Mouse (Mus musculus) T-helper 17 cell (primary cell): ENCODE measurements at regions not wholly inside any gene's neighbourhood (a gene's known extent, or its start where the extent isn't known, plus 50 kb on each side); places are given as distances from the start of the nearest gene placed in this dataset.

ENCODE experiments used
- in situ Hi-C, 2 experiments: fragments of 300-600 bp; cut with MboI, MseI; formaldehyde crosslinking; loops; 1 replicate in 1 of 2; 2 replicates in 1 of 2; pipeline ENCODE4 v1.15.1; 2025; ENCODE audit warnings: high pct_unique_total_duplicates in 2 of 2

DNA sequence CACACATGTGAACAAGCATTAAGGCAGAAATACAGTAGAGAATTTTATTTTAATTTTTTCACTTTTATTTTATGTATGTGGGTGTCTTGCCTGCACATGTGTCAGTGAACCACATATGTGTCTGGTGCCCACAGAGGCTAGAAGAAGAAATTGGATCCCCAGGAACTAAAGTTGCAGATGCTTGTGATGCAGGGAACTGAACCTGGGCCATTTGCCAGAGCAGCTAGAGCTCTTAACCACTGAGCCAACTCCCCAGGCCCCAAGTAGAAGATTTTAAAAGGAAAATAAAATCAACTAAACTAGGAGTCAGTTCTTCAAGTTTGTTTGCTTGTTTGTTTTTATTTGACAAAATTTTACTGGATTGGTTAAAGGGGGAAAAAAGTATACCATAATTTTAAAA lies 185.5 kb upstream of the Kdm8 start:
- in situ Hi-C loops: no loop called here

DNA sequence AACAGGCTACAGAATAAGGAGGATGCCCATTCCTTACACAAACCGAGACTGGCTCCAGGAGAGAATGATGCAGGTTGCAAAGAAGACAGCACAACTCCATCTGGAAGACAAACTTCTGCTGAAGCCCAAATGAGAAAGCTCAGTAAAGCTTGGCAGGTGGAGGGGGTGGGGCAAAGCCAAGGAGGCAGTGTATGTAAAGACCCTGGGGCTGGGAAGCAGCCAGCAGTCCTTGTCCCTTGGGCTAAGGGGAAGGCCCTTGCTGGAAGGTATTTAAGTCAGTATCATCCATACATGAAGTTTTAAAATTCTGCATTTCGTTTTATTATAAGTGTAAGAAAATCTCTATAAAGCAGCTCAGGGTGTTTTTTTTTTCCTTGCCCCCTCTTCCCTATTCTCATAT lies 182.3 kb upstream of the Kdm8 start:
- in situ Hi-C loops: no loop called here

DNA sequence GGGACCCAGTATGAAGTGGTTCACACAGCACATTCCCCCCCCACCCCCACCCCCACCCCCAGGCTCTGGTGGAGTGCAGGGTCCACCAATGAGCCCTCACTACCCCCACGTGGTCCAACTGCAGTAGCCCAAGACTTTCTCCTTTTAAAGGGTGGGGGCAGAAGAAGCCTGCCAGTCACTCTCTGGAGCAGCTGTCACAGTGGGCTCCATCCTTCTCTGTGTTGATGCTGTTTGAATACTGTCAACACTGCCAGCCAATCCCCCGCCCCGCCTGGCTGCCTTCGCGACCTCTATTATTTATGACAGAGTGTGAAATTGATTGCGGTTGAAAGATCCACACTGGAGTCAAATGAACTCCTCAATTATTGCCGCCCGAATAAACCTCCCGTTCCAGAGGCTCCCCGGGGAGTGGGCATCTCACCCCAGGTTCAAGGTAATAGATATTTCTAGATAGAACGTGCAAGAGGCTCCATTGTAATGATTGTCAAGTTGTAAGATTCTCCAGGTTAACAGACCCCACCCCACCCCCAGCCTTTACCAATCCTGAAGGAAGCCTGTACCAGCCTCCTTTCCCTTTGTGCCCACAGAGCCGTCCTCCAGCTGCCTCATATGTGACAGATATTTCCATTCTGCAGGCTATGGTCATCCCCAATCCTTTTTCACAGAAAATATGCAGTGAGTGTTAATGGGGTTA lies 181.7 kb upstream of the Kdm8 start:
- in situ Hi-C loops: no loop called here

DNA sequence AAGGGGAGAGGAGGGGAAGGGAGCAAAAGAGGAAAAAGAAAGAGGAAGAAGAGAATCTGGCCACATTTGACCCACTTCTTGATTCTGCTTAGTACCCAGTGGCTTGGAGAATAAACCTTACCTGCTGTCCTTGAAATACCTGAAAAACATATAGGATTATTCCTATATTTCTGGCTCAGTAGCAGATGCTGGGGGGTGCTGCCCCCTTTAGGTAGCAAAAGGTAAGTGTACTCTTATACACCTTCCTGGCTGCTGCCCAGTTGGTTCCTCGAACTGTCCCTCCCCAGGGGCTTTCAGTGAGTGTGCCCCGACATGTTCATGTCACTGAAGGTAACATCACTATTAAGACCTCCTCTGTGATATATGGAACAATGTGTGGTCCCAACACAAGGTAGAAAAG lies 180.7 kb upstream of the Kdm8 start:
- in situ Hi-C loops: no loop called here

DNA sequence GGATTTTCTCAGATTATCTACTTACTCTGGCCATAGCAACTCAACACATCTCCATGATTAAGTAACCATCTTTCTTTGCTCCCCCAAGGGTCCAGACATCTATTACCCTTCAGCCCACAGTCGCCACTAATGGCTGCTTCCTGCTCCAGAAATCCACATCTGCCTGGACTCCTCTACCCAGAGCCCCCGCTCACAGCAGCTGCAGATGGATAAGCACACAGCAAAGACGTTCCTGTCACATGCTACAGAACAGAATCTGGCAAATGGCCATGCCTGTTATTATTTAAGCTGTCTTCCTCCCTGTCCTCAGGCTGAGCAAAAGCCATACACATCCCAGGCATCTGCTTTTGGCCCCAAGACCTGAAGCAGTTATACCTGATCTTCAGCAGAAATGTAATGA lies 173.8 kb upstream of the Kdm8 start:
- in situ Hi-C loops: no loop called here

DNA sequence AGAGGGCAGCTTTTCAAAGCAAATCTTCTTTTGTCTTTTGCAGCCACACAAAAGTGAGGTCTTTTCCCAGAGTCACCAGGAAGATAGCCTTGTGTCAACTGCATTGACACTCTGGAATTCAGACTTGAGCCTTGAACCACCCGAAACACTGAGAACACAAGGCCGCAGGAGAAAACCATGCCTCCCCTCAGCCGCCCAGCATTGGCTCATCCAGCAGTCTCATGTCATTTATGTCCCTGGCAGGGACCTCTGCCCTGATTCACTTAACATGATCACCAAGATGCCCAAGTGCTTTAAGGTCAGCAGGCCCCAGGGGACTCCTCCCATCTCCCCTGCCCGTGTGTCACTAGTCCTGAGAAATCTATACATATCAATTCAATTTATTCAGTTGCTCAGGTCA lies 173.1 kb upstream of the Kdm8 start:
- in situ Hi-C loops: no loop called here

DNA sequence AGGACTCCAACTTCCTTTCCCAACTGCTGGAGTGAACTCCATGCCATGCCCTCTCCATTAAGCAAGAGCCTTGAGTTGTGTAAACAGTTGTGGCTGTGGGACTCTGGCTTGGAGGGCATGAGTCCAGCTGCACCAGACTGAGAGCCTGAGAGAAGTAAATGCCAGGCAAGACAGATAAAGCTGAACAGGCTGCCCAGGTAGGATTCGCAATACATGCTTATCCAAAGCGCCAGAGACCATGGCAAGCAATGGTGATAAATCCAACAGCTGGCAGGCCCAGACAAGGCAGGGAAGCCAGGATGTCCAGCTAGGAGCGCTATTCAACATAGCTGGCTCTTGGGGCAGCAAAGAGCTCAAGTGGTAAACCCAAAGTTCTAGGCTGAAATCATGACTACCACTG lies 163.1 kb upstream of the Kdm8 start:
- in situ Hi-C loops: no loop called here

DNA sequence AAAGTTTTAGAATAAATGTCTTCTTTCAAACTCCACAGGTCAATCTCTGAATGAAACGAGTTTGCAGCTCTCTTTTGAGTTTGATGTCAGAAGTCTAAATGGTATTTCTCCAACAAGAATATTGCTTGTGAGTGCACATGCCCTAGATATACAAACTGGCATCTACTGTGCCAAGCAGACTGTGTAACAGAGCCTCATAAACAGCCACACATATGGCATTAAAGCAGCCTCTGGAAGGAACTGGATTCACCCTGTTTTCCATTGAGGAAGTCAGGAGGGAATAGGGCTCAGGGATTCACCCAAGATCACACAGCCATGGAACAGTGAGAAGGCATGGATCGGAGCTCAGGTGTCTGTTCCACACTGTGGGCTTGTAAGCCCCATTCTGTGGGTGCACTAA lies 149.2 kb upstream of the Kdm8 start:
- in situ Hi-C loops: no loop called here

DNA sequence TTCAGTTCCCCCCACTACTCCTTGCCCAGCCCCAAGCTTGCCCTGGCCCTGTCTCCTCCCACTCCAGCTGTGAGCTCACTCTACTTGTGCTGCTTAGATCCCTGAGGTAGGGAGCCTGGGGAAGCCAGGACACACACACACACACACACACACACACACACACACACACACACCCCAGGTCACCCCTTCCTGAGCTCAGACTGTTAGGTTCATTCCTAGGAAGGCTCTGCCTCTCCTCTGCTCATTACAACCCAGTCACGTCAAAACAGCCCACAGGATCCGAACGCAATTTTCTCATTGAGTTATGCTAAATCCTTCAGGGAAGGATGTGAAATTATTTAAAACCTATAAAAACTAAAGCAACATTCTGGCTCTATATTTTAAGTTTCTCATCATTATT lies 136.0 kb upstream of the Kdm8 start:
- in situ Hi-C loops: no loop called here

DNA sequence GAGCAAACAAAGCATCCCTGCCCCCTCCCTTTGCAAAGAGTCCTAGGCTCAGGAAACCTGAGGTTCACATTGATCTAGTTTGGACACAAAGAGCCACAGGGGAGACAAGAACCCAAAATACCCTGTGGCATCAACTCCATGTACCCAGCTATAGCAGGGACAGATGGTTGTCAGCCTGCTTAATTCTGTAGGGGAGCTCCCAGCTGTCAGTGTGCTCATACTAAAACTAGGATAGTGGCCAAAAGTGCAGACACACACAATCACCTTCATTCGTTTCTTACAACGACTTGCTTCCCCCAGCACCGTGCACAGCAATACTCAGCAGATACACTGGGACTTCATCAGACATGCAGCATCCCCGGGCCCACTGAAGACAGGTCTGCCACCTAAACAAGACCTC lies 133.5 kb upstream of the Kdm8 start:
- in situ Hi-C loops: no loop called here

DNA sequence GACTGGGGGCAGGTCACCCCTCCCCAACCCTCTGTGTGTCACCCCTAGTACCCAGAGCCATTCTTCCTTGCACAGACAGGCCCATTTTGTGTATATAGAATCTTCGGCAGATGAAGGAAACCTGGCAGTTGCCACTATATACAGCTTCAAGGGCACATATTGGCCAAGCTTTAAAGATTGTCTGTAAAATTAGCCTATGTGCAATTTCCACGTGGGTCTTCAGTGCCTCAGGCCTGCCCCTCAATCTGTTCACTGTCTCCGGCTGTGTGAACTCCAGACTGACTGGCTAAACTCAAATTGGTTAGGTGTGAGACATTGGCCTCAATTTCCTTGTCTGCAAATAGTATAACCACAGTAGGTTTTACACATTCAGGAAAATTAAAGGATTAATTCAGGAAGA lies 130.9 kb upstream of the Kdm8 start:
- in situ Hi-C loops: no loop called here

DNA sequence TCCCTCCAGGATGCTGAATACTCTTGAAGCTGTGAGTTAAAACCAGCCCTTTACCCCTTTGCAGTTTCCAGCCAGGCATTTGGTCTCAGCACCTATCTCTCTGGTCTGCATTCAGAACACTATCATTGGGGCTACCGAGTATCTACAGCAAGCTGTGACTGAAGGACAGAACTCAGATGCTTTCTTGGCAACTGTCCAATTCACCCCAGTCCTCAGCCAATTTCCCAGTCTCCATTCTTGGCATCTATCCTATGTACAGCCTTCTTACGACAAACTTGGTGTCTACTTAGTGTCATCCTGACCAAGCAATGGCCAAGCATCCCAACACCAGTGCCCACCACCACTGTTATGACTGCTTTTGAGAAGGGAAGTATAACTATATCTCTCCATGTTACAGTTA lies 109.7 kb upstream of the Kdm8 start:
- in situ Hi-C loops: no loop called here

DNA sequence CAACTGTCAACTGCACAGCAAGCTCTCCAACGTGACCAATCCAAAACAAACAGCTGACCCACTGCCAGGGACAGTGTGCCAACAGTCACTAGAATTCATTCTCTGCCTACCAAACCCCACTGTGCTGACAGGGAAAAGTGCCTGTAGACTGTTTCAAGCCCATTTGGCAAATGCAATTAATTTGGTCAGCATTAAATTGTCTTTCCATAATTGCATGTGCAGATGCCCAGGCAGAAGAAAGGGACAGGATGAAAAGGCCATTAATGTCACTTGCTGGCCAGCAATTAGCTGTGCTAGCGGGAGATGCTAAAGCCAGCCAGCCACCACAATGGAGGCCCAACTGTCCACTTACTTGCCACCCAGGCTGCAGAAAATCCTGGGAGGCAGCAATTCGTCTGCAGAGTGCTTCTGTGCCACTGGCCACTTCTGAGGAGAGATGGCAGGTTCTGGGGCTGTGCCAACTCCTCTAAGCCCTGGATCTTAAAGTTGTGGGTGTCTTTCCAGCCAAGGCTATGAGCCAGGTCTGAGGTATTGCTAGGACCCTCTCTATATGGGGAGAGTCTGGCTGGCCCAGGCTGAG lies 108.8 kb upstream of the Kdm8 start:
- in situ Hi-C loops: no loop called here

DNA sequence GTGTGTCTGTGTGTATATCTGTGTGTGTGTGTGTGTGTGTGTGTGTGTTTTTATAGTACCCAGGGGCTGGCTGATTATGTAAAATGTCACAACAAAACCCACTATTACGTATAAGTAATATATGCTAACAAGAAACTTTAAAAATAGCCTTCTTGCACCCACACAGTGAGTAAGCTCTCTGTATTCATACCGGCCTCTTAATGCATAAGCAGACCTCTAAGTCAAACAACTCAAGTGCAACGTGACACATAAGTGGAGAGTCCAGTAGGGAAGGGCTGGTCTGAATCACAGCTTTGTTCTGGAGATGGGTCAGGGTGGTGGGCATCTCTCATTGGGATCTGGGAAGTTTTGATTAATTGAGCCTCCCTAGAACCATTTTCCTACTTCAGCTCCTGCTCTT lies 107.7 kb upstream of the Kdm8 start:
- in situ Hi-C loops: no loop called here

DNA sequence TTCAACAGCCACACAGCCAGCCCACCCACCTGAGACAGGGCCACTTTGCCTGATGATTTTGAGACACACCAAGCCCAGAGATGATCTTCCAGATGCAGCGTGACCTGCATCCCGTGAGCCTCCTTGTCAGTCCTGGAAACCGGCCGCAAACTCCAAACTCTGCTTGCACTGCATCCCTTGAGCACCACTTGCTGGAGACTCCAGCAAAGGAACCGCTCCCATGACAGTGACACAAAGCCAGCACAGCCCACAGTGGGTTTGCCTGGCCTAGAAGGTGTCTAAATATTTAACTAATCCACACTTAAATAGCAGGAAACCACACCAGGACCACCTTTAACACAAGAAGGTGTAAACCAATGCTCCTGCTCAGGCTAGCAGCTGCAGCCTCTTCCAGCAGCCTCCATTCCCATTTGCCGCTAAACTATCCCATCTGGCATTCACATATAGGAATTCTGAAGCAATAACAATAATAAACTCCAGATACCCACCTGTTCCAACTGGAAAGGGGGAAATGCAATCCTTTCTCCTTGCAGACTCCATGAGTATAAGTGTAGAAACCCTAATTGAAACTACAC lies 106.2 kb upstream of the Kdm8 start:
- in situ Hi-C loops: no loop called here

DNA sequence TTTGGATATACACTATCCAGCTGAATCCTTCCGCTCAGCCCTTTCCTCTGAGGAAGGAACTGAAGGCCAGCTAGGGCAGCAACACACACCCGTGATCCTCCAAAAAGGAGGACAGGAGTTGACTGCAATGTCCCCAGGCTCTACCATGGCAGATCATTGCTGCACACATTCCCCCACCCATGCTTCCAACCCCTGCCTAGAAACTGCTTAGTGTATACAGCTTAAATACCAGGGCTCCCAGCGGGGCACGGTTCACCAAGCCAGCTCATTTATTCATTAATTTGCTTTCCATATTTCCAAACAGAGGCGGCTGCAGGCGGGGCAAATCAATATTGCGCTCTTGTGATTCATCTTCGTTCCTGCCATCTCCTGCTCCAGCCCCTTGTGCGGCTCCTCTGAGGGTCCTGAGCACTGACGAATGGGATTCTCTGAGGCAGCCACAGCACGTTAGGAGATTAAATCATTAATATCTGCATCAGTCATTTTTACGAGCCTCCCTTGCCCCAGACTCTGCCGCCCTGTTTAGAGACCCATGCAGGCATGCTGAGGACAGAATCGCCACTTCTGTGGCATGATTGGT lies 104.1 kb upstream of the Kdm8 start:
- in situ Hi-C loops: loop anchor here (10.0 kb wide), 2 partner anchors 1356 to 1616 kb away; partner anchors contain the start of gene Hs3st4 (in 1 of the 2)

DNA sequence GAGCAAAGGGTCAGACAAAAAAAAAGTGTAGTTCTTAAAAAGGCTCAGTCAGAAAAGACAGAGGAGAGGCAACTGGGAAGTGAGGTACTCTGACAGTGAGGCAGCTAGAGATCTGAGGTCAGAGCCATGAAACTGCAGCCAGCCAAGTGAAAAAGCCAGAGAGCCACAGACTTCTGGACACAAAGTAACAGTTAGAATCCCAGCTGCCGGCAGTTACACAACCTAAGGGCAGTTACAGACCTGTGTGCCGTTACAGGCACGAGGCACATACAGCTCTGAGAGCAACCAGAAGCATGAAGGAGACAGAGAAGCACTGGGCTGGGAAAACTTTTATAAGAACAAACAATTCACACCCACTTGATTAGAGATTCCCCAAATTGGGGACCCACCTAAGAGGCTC lies 94.9 kb upstream of the Kdm8 start:
- in situ Hi-C loops: loop anchor here (10.0 kb wide), 2 partner anchors 1365 to 1625 kb away; partner anchors contain the start of gene Hs3st4 (in 1 of the 2)

DNA sequence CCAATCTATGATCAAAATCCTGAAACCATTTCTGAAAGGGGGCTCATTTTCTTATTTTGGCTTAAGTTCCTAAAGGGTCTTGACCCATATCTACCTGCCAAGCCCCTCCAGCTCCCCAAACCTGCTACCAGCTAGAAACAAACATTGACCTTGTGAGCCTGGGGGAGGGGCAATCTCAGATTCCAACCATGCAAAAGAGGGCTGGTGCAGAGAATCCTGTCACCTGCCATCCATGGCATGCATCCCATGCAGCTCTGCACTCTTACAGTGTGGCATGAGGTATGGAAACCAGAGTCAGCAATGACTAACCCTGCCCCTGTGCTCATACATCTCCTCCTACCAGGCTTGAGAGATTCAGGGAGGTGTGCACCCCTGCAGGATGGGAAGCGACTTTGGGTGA lies 90.3 kb upstream of the Kdm8 start:
- in situ Hi-C loops: no loop called here

DNA sequence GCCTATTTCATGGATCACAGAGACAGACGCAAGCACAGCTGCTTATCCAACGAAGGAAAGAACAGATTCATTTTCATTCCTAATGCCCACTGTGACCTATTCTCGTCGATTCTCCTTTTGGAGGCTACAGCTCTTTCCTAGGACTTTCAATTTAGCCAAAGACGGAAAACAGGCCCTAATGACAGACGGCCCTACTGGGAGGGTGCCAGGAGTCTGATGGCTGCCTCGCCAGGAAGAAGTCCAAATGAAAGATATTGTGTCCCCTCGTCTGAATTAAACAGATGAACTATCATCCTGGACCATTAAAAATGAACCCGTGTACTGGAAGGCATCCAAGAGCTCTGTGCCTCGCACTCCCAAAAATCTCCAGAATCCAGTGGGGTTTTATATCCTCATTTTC lies 89.5 kb upstream of the Kdm8 start:
- in situ Hi-C loops: no loop called here

DNA sequence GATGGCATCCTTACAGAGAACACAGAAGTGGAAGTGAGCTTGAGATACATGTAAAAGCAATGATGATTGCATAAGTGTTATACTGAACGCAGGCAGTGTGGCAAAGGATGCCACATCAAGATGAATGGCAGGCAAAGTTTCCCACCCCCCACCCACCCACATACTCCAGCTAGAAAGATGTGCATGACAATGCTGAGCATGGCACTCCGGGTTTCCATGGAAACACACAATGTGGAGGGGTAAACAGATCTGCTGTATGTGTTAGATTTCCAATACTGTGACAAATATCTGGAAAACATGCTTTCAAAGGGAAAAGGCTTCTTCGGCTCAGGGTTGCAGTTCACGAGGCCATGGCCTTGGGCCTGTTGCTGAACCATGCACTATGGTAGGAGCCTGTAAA lies 86.5 kb upstream of the Kdm8 start:
- in situ Hi-C loops: no loop called here

DNA sequence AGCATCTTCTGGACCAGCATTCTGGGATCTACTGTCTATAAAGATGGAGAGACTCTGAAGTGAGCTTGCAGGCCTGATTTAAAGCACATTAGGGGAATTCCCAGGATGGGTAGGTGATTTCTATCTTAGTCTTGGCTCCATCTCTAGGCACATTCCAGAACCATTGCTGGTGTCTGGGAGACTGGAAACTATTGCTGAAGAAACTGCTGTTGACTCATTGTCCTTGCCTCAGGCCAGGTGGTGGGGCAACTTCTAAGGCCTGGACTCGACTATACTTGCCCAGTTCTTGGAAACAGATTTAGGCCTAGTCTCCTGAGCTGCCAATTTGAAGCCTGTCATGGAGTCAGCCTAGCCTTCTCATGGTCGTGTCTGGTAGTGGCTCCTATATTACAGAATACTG lies 61.5 kb upstream of the Kdm8 start:
- in situ Hi-C loops: no loop called here

DNA sequence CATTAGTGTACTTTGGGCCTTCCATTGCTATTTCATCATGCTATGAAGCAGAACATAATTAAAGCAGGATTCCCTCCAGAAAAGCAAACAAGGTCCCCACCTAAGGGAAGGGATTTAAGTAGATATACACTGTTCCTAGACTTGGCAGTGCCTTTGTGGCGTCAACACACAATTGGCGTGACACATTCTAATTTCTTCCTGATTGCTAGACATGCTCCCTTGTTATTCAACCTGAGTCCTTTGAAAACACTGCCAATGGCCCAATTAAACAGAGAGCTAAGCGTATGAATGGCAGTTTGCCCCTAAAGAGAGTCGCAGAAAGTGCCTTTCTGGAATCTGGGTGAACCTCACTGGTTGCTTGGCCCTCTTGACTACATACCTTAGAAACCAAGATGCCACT lies 60.3 kb upstream of the Kdm8 start:
- in situ Hi-C loops: no loop called here

DNA sequence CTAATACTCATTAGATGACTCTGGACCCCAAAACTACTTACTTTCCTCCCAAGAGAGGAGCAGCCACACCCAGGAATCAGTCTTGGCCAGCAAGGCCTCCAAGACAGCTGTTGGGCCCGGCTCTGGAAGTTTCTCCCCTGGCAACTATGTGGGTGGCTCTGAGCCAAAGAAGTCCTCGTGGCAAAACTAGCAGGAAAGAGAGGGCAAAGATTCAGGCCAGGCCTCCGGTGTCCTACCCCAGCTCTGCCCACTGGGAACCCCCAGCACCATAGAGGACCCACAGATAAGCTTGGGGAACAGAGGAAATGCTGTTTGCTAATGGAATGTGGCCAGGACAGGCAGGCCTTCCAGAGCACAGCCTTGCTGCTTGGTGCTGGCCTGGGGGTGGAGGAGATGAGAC lies 51.9 kb upstream of the Kdm8 start:
- in situ Hi-C loops: loop anchor here in 1 of 2 experiments (10.0 kb wide), 1 partner anchor 1258 kb away; no protein-coding TSS in a partner anchor
